Mouse (Mus musculus) cortical plate, adult 2 months (tissue): ENCODE measurements around the gene Cdkn1b. TPM values are rescaled to one million over a fixed set of nuclear protein-coding genes. Genes with fewer than 3 reads are reported as not detected.

Experiments
- H3K27ac ChIP-seq: fragments of 200-500 bp; 2 replicates; pipeline ENCODE4 v1.5.1; 2012; ENCODE audit warnings: low read length, control low read depth, inconsistent platforms; ENCODE audit not compliant: insufficient read depth
- H3K4me1 ChIP-seq: fragments of 200-500 bp; 2 replicates; pipeline ENCODE4 v1.6.1; 2011; ENCODE audit warnings: low read length; ENCODE audit not compliant: control insufficient read depth, insufficient read depth
- H3K4me3 ChIP-seq: fragments of 200-500 bp; 2 replicates; pipeline ENCODE4 v1.5.1; 2011; ENCODE audit warnings: mild to moderate bottlenecking, low read length, control low read depth; ENCODE audit not compliant: insufficient read depth
- CTCF ChIP-seq: fragments of 200-500 bp; IDR thresholded peaks from 2 replicates; pipeline ENCODE4 v1.5.1; 2011; ENCODE audit warnings: mild to moderate bottlenecking, control low read depth, low read length; ENCODE audit not compliant: insufficient read depth; ENCODE audit errors: extremely low read depth
- POLR2A ChIP-seq: fragments of 200-500 bp; IDR thresholded peaks from 2 replicates; pipeline ENCODE4 v1.6.1; 2011; ENCODE audit warnings: mild to moderate bottlenecking, low read length, control low read depth; ENCODE audit not compliant: insufficient read depth; ENCODE audit errors: extremely low read depth
- polyA plus RNA-seq: library from polyadenylated mRNA; depleted of rRNA; stranded (reverse); fragments of >200 nt; gene quantifications from 2 replicates; pipeline ENCODE4 v1.2.3, GENCODE M21; 2012; rRNA removed

The Cdkn1b gene
- polyA plus RNA-seq, 1 experiment = 20.6 TPM

- TF ChIP-seq POLR2A (no peak), CTCF (no peak)
- H3K4me1 ChIP-seq = no peaks in the 10 kb centered on the region
- no peak overlapping the region for H3K27ac ChIP-seq
- no peak overlapping the region for H3K4me3 ChIP-seq
Observed at GRCm38 (mm10) chr6:134961286-134961685, 41.1 kb downstream of the Cdkn1b start.

GRCm38 (mm10) chr6:134961858-134962517 is 41.8 kb downstream of the Cdkn1b start:
- TF ChIP-seq CTCF (no peak), POLR2A (no peak)
- Histone ChIP-seq H3K27ac (no peak overlapping the region), H3K4me1 (no peaks in the 10 kb centered on the region), H3K4me3 (no peak overlapping the region)

- Histone ChIP-seq H3K4me1 (no peaks in the 10 kb centered on the region), H3K4me3 (no peak overlapping the region), H3K27ac (no peak overlapping the region)
- TF ChIP-seq POLR2A (no peak), CTCF (no peak)
Observed at GRCm38 (mm10) chr6:134962518-134962893, 42.3 kb downstream of the Cdkn1b start.

- TF ChIP-seq CTCF (no peak), POLR2A (no peak)
- H3K27ac ChIP-seq = no peak overlapping the region
- H3K4me1 ChIP-seq = no peaks in the 10 kb centered on the region
- H3K4me3 ChIP-seq = no peak overlapping the region
Observed at GRCm38 (mm10) chr6:134963910-134964309, 43.7 kb downstream of the Cdkn1b start.

- no peak overlapping the region for H3K27ac ChIP-seq
- TF ChIP-seq POLR2A = no peak
- TF ChIP-seq CTCF = no peak
- H3K4me1 ChIP-seq = no peaks in the 10 kb centered on the region
- H3K4me3 ChIP-seq = no peak overlapping the region
Observed at GRCm38 (mm10) chr6:134966681-134967080, 46.5 kb downstream of the Cdkn1b start.

- TF ChIP-seq CTCF = no peak
- TF ChIP-seq POLR2A = no peak
- no peak overlapping the region for H3K4me3 ChIP-seq
- no peak overlapping the region for H3K27ac ChIP-seq
- no peaks in the 10 kb centered on the region for H3K4me1 ChIP-seq
Observed at GRCm38 (mm10) chr6:134968326-134968725, 48.1 kb downstream of the Cdkn1b start.

GRCm38 (mm10) chr6:134969498-134969897 is 49.3 kb downstream of the Cdkn1b start:
- H3K27ac ChIP-seq = no peak overlapping the region
- no peak for TF ChIP-seq CTCF
- TF ChIP-seq POLR2A = no peak
- no peak overlapping the region for H3K4me3 ChIP-seq
- no peaks in the 10 kb centered on the region for H3K4me1 ChIP-seq

GRCm38 (mm10) chr6:134972096-134972495 is 51.9 kb downstream of the Cdkn1b start:
- Histone ChIP-seq H3K4me1 (no peaks in the 10 kb centered on the region), H3K4me3 (no peak overlapping the region), H3K27ac (no peak overlapping the region)
- TF ChIP-seq POLR2A (no peak), CTCF (no peak)

Other genes starting within 250 kb of the Cdkn1b start
- gene Dusp16, start 127.8 kb upstream of the Cdkn1b start, polyA plus RNA-seq = 8.5 and 9.1 TPM in 2 replicates
- gene Crebl2, start 90.2 kb upstream of the Cdkn1b start, polyA plus RNA-seq = 32.2 and 32.7 TPM in 2 replicates
- 24.4 and 24.5 TPM in 2 replicates for gene Gpr19, start 21.8 kb upstream of the Cdkn1b start, polyA plus RNA-seq
- 2.7 and 2.9 TPM in 2 replicates for gene Apold1, start 61.3 kb downstream of the Cdkn1b start, polyA plus RNA-seq
- 66.6 and 70.8 TPM in 2 replicates for gene Ddx47, start 91.2 kb downstream of the Cdkn1b start, polyA plus RNA-seq
- 0.09 and 0.13 TPM in 2 replicates for gene Gprc5a, start 145.2 kb downstream of the Cdkn1b start, polyA plus RNA-seq
- 0.42 and 0.61 TPM in 2 replicates for gene Gprc5d, start 197.9 kb downstream of the Cdkn1b start, polyA plus RNA-seq